Mouse (Mus musculus) small intestine, adult 2 months (tissue): ENCODE measurements around the gene Cbx5.

ENCODE experiments used
- CTCF ChIP-seq: fragments of 200-500 bp; IDR thresholded peaks from 2 replicates; pipeline ENCODE4 v1.5.1; 2012; ENCODE audit warnings: low read depth, mild to moderate bottlenecking, control low read depth, inconsistent platforms, low read length, moderate library complexity, mixed read lengths; ENCODE audit not compliant: insufficient replicate concordance, insufficient read length; ENCODE audit errors: extremely low read depth
- POLR2A ChIP-seq: fragments of 200-500 bp; IDR thresholded peaks from 2 replicates; pipeline ENCODE4 v1.6.1; 2012; ENCODE audit warnings: low read depth, mild to moderate bottlenecking, control low read depth, inconsistent platforms, low read length, moderate library complexity

DNA sequence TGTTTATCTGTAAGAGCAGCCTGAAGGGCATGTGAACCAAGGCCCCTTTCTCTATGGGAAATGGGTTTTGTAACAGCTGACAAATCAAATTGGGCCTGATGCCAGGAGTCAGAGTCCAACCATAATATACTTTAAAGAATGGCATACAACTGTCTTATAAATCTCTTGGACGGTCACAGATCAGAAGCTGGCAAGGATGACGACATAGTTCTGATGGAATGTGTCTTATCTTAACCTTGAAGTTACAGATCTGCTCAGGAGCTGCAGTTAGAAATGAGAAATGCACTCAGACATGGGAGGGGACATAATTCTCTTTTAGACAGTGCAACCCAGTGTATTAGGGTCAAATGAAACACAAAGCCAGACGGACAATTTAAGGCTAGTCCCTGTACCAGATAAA lies 18.8 kb downstream of the Cbx5 start:
- TF ChIP-seq CTCF, result no peak
- no peak for TF ChIP-seq POLR2A
